Mouse (Mus musculus) adrenal gland, adult 8-10 months (tissue): Measurements from ENCODE around the gene Kxd1. TPM values are rescaled to one million over a fixed set of nuclear protein-coding genes. Genes with fewer than 3 reads are reported as not detected.

Experiments used
- DNase-seq: peaks from one replicate; pipeline ENCODE4 v3.0.0; 2022
- total RNA-seq, 4 experiments: library from RNA; stranded (reverse); gene quantifications; 2 replicates each; pipeline ENCODE4 v1.2.4; 2022

Kxd1 gene
- 10 to 100 TPM; 77.1 to 86.6 (median 80.3) TPM for total RNA-seq

- DNase-seq = peak; percentile 95
Observed at GRCm38 (mm10) chr8:70527512-70528181, at the start of gene Kxd1, which contains the start of gene Fkbp8. Kxd1 (minus strand) TSS chr8:70527956. Fkbp8 (plus strand) TSS chr8:70527724.

- no peak for DNase-seq
Observed at GRCm38 (mm10) chr8:70577207-70577606, 49.5 kb upstream of the Kxd1 start.

DNA sequence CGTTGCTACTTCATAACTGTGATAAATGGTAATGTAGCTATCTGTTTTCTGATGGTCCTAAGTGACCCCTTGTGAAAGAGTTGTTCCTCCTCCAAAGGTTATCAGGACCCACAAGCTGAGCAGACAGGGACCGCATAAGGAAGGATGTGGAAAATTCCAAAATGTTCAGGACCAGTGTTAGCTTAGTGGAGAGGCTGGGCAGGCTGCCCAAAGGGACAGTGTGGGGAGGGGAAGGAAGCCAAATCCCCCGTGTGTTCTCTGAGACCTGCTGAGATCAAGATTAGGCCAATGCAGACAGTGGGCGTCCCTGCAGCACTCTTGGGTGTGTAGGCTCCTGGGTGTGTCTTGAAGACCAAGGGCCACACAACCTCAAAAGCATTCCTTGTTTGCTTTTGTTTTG lies 47.2 kb upstream of the Kxd1 start:
- DNase-seq = peak; percentile 72

DNA sequence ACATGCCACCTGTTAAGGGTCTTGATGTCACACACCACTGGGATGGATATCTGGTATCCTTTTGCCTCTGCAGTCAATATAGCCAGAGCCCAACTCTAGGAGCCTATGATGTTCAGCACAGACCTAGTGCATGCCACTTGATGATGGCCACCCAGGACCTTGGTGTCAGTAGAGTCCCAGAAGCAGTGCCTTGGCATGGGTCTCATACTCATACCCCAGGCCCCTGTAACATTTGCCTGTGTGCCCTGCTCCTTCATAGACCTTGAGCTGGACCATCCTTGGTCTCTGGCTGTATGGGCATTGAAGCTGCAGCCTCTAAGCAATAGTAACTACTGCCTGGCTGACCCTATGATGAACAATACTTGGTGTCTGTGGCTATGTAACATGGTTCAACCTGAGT lies 46.5 kb upstream of the Kxd1 start:
- no peak for DNase-seq

GRCm38 (mm10) chr8:70570990-70571389 lies 43.2 kb upstream of the Kxd1 start:
- no peak for DNase-seq

GRCm38 (mm10) chr8:70570360-70570759 lies 42.6 kb upstream of the Kxd1 start:
- no peak for DNase-seq

DNA sequence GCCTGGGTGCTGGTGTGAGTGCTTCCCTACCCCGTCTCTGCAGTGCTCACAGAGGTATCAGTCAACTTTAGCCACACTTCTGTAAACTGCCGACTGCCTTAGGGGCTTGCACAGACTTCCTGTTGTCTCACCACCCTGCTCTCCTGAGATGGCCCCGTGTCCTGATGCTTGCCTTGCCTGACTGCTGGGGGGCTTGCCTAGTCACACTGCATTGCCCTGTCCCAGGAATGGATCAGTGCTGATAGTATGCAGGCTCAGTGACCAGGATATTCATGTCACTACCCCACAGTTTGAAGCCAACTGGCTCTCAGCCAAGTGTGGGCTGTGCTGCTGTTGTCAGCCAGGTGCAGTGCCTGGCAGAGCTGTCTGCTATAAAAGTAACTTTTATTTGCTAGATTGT lies 37.8 kb upstream of the Kxd1 start:
- DNase-seq = no peak

DNA sequence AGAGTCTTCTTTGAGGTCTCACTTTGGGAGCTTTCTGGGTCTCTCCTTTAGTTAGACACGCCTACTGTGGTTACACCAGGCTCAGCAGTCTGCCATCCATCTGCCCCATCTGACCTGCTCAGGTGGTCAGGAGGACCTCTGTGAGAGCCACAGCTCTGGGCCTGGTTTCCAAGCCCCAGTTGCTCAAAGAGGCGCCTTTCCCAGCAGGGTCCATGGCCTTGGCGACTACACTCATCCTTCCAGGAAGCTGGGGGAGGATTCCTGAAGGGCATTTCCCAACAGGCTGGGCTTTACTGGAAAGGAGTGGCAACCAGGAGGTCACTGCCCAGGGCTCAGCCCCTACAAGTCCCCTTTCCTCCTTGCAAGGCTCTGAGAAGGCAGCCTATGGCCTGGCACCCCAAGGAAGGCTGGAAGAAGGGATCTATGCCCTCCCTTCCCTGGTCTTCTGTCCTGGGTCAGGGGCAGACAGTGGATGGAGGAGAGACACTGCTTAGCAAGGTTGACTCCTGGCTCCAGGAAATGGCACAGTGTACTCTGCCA lies 37.0 kb upstream of the Kxd1 start:
- peak; percentile 69 for DNase-seq

DNA sequence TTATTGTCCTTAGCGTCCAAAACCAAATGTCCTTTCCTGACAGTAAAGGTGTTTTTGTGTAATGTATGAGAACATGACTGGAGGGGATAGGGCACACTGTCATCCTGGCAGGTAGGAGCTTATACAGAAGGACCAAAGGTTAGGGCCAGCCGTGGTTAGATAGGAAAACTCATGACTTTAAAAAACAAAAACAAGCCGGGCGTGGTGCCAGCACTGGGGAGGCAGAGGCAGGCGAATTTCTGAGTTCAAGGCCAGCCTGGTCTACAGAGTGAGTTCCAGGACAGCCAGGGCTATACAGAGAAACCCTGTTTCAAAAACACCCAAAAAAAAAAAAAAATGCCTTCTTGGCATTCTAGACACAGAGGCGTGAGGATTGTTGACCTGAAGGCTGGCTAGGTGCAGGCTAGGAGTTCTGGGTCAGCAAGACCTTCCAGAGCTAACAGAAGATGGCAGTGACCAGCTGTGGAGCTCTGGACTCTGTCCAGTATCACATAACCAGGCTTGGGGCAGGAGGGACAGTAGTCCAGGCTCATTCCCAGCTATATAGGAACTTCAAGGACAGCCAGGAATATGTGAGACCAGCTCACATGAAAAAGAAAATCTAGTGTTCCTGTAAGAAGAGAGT lies 36.1 kb upstream of the Kxd1 start:
- no peak for DNase-seq

GRCm38 (mm10) chr8:70562802-70563201 lies 35.0 kb upstream of the Kxd1 start:
- DNase-seq = no peak

GRCm38 (mm10) chr8:70561809-70562535 lies 34.2 kb upstream of the Kxd1 start:
- peak; percentile 82 for DNase-seq

- no peak for DNase-seq
Observed at GRCm38 (mm10) chr8:70561357-70561756, 33.6 kb upstream of the Kxd1 start.

GRCm38 (mm10) chr8:70560564-70560963 lies 32.8 kb upstream of the Kxd1 start:
- DNase-seq = no peak

DNA sequence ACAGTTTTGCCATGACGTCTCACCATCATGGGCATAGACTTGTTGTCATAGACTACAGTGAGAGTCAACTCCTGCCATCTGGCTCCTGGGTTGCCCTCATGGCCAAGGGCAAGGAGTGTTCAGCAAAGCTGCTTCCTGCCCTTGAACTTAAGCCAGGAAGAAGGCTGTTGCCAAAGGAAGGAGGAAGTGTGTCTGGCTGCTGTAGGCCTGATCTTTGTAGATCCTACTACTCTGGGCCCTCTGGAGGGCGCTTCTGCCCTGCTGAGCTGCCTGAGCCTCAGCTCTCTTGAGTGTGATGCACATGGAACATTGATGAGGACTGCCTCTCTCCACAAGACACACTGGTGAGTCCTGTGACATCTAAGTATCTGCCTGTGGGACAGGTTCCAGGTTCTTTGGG lies 32.3 kb upstream of the Kxd1 start:
- DNase-seq = peak; percentile 69

- no peak for DNase-seq
Observed at GRCm38 (mm10) chr8:70558983-70559382, 31.2 kb upstream of the Kxd1 start.

- no peak for DNase-seq
Observed at GRCm38 (mm10) chr8:70558334-70558733, 30.6 kb upstream of the Kxd1 start.

GRCm38 (mm10) chr8:70555079-70555747 lies 27.5 kb upstream of the Kxd1 start:
- DNase-seq = no peak

DNA sequence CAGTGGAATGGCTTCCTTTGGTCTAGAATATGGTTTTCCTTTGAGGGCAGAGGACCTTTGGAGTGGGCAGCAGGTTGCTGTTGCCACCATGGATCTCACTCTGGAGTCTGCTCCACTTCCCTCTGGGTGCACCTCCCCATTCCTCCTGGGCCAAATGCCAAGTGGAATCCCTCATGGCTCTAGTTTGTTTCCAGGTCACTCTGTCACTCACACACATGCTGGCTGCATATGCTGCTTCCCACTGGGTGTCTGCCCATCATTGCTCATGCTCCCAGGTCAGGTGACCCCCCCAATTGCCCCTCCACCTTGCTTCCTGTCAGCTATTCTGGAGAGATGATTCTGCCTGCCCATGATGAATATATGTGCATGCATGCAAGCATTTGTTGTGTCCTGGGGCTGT lies 26.0 kb upstream of the Kxd1 start:
- peak; percentile 63 for DNase-seq

DNA sequence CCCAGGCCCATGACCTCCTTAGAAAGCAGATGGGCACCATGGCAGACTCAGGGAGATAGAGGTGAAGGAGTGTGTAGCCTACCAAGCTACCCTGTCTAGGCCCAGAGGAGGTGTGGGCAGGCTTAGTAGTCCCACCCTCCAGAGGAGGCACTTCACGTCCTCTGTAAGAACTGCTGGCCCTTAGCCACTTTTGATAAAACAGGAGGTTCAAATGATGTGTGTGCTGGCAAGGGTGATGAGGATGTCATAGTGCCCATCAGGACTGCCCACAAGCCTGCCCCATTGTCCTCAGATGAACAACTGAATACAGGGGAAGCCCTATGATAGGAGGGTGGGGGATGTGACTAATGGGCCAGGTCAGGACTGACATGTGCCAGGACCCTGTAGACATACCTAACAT lies 25.1 kb upstream of the Kxd1 start:
- DNase-seq = no peak

- DNase-seq = no peak
Observed at GRCm38 (mm10) chr8:70551558-70552161, 23.9 kb upstream of the Kxd1 start.

DNA sequence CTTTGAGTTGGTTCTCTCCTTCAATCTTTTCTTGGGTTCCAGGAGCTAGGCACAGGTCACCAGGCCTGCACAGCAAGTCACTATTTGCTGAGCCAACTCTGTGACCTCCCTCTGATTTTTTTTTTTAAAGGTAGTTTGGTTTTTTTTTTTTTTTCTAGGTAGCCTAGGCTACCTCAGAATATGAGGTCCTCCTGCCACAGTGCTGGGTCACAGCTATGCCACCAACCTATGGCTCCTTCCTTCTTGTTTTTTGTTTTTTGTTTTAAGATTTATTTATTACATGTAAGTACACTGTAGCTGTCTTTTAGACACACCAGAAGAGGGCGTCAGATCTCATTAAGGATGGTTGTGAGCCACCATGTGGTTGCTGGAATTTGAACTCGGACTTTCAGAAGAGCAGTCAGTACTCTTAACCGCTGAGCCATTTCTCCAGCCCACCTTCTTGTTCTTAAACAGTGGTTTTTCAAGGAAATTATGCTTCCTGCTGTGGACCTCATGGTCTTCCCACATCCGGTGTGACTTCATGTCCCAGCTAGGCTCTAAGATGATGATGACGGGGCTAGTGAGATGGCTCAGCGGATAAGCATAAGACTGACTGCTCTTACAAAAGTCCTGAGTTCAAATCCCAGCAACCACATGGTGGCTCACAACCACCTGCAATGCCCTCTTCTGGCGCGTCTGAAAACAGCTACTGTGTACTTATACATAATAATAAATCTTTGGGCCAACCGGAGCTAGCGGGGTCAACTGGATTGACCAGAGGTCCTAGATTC lies 21.8 kb upstream of the Kxd1 start:
- DNase-seq = no peak

DNA sequence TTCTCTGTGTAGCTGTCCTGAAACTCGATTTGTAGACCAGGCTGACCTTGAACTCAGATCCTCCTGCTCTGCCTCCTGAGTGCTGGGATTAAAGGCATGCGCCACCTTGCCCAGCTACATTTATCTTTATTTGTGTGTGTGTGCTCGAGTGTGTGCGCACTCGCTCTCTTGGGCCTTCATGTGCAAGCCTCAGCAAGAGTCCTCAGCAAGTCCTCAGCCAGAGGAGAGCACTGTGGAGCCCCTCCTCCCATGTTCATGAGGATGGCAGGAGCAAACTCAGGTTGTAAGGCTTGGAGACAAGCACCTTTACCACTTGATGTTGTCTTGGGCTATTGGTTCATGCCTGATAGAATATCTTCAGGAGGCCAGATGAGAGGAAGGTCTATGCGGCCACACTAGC lies 20.0 kb upstream of the Kxd1 start:
- DNase-seq = no peak
